Mouse (Mus musculus) ES-E14 (cell line): ENCODE data around the gene Selenbp2.
"Not testable (repeated sequence)": the region's sequence is repeated elsewhere in the genome, so short reads cannot be mapped to it uniquely, and the experiment has no call there.

Source experiments
- CHD2 ChIP-seq: IDR thresholded peaks from 2 replicates; pipeline ENCODE4 v1.6.1; 2014; ENCODE audit warnings: mild to moderate bottlenecking, low read depth, low read length, inconsistent platforms
- ZC3H11A ChIP-seq: IDR thresholded peaks from 2 replicates; pipeline ENCODE4 v1.6.1; 2012; ENCODE audit warnings: low read depth, mild to moderate bottlenecking, inconsistent platforms, low read length, borderline replicate concordance
- ZNF384 ChIP-seq: IDR thresholded peaks from 2 replicates; pipeline ENCODE4 v1.6.1; 2012; ENCODE audit warnings: low read depth, low read length, inconsistent platforms

- TF ChIP-seq CHD2, ZNF384, ZC3H11A: not testable (repeated sequence)
These were observed 20.1 kb downstream of the Selenbp2 start for GRCm38 (mm10) chr3:94713424-94713823.
